Mouse (Mus musculus) lung, postnatal 10 days (tissue): ENCODE measurements around the gene Cntfr.

Experiments used
- DNase-seq: peaks from one replicate; pipeline ENCODE4 v3.0.0; 2021

Gene Cntfr

DNA sequence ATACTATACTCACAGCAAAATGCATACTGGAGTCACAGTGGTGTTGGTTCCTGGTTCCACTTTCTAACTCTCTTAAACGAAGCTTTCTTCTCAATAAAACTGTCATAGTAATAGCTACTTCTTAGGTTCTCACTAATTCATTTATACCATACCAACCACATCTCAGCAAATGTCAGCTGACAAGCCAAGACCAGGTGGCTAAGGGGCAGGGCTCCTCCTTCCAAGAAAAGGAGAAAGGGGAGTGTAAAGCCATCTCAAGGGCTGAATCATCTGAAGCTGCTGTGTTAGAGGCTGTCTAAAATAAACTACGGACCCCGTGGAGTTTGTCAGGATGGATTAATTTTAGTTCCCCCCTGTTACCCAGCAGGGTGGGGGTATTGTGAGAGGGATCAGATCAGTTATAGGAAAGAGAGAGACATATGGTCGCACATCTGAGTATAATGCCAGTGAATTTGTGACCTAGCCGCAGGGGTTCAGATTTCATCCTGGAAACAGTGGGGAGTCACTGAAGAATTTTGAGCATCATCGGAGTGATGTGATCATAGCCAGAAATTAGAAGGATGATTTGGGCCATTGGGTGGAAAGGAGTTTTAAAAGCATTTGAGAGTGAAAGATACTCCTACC, 55.6 kb downstream of the Cntfr start:
- no peak for DNase-seq

DNA sequence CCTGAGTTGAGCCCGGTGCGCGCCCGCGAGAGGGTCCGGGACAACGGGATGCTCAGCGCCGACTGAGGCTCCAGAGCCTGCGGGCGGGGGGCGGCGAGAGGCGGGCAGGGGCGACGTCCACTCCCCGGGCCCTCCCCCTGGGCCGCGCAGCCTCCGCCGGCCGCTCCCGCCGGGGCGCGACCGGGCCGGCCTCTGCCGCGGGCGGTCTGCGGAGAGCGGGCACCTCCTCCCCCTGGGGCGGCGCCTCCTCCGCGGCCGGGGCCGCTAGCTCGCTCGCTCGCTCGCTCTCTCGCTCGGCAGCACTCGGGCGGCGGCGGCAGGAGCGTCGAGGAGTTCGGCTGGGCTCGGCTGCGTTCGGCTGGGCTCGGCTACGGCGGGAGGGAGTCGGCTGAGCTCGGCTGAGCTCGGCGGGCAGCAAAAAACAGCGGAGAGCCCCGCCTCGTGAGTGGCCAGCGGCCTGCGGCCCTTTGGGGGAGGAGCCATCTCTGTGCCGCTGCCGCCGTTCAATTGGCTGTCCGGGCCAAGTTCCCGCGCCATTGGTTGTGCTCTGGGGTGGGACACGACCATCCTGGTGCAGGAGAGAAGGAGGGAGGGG, 56.9 kb downstream of the Cntfr start, which contains the start of gene Enho:
TSS of gene Enho (minus strand) at position 412 of the 595 bp plus-strand sequence.
- peak; percentile 97 for DNase-seq

DNA sequence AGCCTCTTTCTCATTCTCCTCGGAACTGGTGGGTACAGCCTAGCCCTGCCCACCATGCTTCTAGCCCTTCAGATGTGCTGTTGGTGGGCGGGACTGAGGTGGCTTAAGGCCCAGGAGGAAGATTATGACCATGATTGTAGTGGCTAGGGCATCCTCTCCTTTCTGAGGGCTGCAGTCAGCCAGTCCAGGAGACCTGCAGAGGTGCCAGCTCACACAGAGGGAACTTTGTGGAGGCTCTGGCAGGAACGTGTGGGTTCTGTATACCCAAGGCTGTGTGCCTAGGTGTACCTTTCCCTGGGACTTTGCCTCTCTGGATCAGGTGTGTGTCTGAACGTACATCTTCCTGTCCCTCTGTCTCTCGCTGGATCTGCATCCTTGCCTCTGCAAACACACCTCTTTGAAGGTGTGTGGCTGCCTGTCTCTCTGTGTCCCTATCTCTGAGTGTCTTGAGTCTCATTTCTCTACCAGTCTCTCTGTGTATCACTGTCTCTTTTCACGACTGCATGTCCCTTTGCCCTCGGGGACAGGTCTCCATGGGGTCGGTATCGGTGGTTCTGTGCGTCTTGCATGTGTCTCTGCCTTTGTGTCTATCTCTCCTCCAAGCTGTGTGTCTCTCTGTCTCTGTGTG, 57.6 kb downstream of the Cntfr start:
- no peak for DNase-seq

DNA sequence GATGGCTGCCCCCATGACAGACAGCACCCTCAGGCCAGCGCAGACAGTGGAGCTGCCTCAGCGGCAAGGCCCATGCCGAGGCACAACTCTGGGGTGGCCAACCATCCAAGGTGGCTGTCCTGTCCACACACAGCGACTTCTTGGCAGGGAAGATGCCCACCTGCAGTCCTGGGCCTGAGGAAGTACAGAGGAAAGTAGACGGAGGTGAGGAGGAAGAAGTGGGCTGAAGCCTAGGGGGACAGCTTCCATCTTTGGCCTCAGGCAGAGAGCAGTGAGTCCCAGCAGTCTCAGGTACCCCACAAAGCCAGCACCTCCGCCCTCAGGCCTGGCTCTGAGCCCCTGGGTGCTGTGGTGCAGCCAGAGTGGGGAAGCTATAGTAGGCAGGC, 58.1 kb downstream of the Cntfr start:
- DNase-seq = no peak

DNA sequence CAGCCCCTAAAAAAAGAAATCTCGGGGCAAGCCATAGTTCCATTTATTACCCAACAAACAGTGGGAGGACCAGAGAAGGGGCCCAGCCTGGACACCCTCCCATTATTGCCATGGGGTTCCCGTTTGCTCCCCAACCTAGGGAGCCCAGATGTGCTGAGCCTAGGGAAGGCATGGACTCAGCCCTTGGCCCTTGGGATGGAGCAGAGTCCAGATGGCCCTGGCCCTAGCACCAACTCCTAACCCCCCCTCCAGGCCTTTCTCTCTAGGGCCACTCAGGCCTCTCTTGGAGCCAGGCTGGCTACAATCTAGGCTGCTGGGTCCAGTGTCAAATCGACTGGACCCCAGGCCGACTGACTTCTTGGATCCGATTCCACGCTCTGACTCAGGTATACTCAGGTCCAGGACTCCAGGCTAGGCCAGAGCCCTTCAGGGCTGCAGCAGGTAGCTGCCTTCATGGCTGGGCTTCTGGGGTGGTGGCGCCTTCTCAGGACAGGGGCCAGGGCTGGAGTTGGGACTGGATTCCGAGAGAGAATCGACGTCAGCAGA, 58.6 kb downstream of the Cntfr start:
- DNase-seq = no peak

DNA sequence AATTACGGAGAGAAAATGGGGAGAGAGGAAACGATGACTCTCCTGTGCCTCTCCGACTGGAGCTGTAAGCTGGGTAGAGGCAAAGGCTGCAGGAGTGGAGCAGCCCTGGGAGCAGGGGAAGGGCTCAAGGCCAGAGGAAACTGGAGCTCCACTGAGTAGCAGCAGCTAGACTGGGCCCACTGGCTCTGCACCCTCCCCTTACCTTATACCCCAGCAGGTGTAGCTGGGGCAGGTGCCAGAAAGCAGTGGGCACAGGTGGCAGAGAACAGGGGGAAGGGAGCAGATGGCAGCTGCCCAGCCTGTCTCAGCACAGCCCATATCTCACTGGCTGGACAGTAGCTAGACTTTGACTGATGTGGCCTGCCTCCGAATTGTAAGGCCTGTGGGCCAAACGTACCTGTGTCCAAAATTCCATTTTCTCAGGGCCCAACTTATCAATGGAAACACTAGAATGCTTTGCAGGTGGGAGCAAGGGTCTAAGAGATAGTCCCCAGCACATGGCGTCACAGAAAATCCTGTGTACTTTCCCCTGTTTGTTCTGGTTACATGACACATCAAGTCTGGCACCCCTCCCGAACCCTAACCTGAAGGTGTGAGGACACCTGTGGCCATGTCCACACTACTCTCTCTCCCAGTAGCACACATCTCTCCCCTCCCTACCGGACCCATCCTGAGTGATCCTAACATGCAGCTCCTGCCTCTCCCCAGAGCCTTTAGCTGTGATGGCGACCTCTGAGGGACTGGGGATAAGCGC, 59.8 kb downstream of the Cntfr start:
- no peak for DNase-seq

DNA sequence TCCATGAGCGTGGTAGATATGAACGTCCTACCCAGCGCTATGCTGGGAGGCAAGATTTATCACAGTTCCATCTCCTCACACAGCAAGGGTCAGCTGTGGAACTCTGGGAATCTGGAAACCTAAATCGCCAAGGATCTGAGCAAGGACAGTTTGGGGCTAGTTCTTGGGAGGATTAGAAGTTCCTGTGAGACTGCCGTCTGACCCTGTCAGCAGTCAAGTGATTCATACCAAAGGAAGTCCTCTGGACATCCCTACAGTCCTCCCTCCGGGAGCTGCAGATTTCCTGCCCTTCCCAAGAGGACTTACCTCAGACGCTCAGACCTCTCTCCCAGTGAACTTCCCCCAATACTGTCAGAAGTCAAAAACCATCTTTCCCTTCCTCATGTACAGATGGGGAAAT, 60.5 kb downstream of the Cntfr start:
- no peak for DNase-seq

DNA sequence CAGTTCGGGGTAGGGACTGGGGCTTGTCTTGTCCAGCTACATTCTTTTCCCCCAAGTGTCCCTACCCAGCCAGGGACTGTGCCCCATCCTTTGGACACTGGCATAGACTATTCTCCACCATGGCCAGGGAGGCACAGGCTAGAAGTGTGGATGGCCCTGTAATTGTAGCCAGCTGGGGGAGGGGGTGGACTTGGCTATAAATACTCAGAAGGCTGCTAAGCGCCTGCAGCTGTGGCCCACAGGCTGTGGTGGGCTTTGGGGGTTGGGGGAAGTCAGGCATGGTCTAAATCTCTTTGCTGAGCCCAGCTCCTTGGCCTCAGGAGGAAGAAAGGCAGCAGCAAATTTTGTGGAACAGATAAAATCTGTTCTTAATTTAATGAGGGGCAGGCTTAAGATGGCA, 61.0 kb downstream of the Cntfr start:
- no peak for DNase-seq

DNA sequence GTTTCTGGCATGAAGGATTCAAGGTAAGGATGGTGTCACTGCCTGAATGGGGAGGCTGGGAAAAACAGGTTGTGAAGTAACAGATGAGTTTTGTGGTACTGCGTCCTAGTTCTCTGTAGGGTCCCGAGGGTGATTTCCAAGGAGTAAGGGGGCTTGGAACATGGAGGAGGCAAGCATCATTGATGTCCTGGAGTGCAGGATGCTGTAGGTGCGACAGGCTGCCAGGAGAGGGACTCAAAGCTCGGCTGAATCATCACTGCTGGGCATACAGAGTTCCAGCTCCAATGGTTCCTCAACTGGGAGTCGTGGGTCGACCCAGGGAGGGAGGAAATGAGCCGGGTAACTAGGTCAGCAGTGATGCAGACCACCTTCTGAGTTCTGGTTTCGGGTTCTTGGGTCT, 61.7 kb downstream of the Cntfr start:
- no peak for DNase-seq

DNA sequence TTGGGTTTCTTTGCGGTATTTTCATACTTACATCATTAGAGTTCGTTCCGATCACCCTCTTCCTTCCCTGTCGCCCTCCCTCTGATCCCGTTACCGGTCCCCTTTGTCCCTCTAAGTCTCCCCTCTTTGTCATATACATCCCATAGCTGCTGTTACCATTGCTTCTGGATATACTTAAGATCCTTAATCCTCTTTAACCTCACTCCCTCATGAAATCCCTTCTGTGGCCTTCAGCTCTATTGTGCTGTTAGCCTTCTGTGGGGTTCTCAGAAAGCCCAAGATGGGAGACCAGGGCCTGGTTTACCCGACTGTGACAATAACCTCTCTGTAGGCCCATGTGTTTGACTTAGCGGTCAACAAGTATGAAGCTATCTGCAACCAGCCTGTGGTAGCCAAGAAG, 62.3 kb downstream of the Cntfr start:
- DNase-seq = no peak

DNA sequence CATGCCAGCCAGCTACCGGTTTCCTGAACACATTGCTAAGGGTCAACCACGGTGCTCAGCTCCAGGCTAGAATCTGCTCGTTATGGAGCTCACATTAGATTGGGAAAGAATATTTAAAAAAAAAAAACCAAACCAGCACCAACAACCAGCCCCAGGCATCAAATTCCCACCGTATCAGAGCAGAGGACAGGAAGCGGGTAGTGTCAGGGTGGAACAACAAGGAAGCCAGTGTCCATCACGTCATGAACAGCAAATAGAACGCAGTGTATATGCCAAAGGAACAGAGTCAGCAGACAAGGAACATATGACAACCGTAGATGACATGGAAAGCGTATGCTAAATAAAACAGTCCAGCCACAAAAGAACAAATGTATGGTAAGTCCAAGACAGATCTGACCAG, 63.9 kb downstream of the Cntfr start:
- peak; percentile 53 for DNase-seq

DNA sequence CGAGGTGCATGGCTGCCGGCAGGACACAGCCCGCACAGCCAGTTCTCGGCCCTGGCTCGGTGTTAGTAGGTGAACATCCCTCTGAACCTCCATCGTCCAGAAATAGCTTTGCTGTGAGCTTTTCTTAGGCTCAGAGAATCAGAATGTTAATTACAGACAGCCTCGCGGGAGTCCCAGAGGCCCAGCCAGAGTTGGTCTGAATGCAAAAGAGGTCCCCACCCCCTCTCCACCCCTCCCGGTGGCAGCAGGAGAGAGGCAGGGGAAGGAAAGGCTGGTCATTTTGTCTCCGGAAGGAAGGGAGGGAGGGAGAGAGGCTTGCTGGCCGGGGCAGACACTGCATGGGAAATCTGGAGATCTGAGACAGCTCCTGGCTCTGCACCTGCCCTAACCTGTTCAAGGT, 65.5 kb downstream of the Cntfr start:
- peak; percentile 74 for DNase-seq

DNA sequence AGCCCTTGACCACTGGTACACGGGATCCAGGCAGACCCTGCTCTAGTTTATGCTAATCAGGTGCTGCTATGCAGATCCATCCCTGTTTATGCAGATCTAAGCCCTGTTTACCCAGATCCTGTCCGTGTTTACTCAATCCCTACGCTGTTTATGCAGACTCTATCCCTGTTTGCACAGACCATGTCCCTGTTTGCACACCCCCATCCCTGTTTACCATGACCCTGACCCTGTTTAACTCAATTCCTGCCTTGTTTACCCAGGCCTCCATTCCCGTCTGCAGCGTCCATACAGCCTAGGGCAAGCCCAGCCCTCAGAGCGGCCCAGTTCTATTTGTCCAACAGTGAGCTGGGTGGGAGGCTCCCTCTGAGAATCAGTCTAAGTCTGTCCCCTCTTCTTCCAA, 66.7 kb downstream of the Cntfr start:
- DNase-seq = peak; percentile 53

DNA sequence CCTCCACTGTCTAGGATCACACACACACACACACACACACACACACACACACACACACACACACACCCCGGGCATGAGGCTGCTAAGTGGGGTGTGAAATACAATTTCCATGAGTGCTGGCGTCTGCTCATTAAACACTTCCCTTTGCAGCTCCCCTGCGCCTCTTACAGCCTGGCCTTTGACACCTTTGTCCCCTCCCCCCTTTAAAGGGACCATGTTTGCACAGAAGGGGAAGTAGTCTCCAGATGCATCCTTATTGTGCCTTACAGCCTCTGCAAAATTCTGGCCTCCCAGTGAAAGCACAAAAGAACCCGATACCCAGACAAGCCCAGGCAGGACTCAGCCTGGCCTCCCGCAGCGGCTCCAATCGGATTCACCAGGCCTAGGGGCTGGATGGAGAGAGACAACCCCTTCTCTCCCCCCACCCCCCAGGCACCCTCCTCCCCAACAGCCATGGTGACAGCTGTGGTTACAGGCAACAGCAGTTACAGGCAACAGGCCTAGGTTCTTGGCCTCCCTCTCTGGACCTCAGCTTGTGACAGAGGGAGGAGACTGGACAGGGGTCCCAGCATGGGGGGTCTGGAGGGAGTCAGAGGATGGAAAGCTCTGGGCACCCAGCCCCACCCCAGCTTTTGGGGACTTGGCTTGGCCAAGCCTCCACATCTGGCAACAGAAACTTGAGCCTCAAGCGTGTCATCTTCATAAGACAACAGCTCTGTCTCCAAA, 68.5 kb downstream of the Cntfr start:
- peak; percentile 59 for DNase-seq

DNA sequence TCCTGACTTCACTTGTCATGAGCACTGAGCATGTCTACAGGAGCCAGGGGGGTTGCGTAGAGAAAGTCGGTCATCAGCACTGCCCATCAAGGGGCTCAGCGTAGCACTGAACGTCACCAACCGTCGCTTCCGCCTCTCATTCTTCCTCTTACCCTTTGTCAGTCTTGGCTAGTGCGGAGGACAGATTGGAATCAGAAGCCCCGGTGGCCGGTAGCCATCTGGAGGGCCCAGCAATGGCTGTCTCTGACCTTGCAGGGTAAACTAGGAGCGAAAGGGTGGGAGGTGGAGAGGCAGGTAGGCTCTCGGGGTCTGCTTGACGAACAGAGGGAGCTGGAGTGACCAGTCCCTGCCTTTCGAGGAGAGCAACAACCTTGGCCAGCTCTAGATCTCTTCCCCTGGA, 74.8 kb downstream of the Cntfr start:
- no peak for DNase-seq

DNA sequence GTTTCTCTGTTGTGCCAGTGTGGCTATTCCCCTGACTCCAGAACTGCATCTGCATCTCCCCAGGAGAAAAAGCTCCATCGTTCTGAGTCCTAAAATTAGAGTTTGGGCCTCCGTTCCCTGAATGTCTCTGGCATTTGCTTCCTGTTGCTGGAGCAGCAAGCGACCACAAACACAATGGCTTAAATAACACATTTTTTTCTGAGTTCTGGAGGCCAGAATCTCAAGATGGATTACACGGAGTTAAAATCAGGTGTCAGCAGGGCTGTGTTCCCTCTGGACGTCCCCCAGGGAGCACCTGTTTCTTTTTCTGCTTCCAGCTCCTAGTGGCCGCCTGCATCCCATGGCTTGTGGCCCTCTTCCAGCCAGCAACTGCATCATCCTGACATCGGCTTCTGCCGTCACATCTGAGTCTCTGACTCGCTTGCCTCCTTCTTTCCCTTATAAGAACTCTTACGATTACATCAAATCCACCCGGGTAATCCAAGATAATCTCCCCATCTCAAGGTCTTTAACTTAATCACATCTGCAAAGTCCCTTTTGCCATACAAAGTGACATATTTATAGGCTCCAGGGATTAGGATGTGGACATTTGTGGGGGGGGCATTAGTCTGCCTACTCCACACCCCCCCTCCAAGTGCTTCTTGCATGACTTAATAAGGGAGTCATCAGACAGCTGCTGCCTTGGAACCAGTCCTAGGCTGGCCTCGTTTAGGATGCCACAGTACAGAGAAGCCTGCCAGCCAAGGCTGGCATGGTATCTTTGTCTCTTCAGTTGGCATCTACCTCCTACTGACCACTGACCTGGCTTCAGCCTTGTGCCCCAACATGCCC, 77.8 kb downstream of the Cntfr start:
- DNase-seq = no peak

DNA sequence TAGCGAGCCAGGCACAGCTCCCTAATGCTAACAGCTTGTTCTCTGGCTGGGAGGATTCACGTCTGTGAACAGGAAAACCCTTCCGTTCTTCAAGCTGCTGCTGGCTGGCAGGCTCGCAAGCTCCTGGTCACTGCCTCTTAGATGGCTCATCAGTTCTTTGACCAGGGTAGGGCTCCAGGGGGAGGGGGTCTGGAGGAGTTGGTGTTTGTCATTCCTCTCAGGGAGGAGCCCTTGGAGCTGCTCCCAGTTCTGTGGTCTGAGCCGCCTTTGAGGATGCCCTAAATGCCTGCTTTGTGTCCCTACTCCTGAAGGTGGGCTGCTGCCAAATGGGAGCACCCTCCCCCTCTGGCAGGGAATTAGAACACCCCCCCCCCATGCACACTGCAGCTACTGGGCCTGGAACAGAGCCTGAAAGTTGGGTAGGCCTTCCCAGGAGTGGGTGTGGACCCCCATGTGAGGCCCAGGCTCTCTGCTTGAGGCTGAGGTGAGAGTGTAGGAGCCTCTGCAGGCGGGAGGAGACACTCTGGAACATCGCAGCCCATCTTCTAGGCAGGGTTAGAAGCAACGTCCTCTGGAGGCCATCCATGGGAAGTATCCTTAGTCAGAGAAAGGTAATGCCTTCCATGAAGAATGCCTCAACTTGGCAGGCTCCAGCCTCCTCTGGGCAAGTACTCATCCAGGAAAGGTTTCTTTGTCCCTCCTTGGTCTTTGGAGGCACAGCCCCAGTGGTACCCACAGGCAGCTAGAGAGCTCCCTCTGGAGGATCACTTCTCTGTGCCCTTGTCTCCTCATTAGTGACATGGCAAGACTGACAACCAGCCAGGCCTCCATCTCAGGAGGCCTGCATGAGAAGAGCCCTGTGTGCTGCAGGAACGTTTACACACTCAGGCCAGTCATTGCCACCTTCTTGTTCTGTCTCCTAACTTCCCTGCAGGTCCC, 81.0 kb downstream of the Cntfr start:
- DNase-seq = peak; percentile 56

DNA sequence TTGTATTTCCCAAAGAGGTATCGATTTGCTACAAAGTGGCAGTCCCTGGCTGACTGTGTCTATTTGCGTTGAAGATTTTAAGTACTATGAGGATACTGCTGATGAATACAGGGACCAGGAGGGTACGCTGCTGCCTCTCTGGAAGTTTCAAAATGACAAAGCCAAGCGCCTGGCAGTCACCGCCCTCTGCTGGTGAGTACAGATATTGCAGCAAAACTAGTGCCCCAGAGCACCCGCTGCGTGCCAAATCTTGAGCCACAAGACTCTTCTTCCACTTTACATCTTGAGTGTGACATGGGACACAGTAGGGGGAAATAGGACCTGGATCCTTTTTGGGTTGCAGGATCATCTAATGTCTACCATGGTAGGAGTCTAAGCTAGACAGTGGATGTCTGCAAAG, 82.7 kb downstream of the Cntfr start:
- DNase-seq = peak; percentile 90

DNA sequence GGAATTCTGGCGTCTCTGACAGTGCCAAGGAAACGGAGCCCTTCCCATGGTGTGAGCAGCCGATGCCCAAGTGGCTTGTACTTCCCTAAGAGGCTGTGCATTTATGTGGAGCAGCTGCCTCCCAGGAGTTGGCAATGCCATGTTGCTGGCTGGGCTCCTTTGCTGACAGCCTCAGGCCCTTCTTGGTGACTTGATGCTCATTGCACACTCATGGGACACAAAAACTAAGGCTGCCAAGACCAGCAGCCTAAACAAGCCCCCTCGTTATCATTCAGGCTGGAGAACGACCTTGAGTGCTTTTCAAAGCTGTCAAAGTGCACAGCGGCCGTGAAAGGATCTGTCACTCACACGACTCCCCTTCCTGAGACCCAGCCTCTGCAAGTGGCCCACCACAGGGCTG, 84.7 kb downstream of the Cntfr start:
- no peak for DNase-seq

DNA sequence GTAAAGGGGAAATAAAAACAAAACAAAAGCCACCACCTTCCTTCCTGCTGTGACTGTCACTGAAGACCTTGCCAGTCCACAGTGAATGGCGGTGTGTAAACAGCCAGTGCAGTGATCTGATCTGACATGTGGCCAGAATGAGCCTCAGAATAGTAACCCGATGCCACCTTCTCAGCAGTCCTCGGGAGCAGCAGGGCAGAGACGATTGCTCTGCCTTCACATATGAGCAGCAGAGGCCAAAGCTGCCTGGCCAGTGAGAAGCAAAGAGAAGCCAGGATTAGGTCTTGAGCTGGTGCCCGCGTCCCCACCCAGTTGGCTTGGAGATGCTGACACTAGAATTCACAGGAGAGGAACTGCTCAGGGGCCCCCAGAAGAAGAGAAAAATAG, 86.3 kb downstream of the Cntfr start:
- DNase-seq = peak; percentile 33
